Mouse (Mus musculus): ENCODE measurements at regions not wholly inside any gene's neighbourhood (a gene's known extent, or its start where the extent isn't known, plus 50 kb on each side); places are given as distances from the start of the nearest gene placed in this dataset.

- TF ChIP-seq CTCF (IDR thresholded peaks at IDR 0.05; ENCODE audit: extremely low read depth, insufficient read length, insufficient replicate concordance, low read depth, low read length), result no peak
- no peak for TF ChIP-seq POLR2A (IDR thresholded peaks at IDR 0.05; ENCODE audit: low read depth, low read length)
Observed at GRCm38 (mm10) chr3:130805345-130805744, 75.1 kb upstream of the Rpl34 start.
